Mouse (Mus musculus) ES-Bruce4 (cell line): ENCODE data around the gene Pde7b. TPM values are rescaled to one million over a fixed set of nuclear protein-coding genes. Genes with fewer than 3 reads are reported as not detected.

Experiments used
- H3K27ac ChIP-seq: 2 replicates; pipeline ENCODE4 v1.5.1; 2012; ENCODE audit warnings: low read length, inconsistent platforms; ENCODE audit not compliant: insufficient read depth
- H3K27me3 ChIP-seq: 2 replicates; pipeline ENCODE4 v1.6.1; 2012; ENCODE audit warnings: mild to moderate bottlenecking, low read length, inconsistent platforms; ENCODE audit not compliant: control insufficient read depth, poor library complexity, insufficient read depth, severe bottlenecking
- H3K36me3 ChIP-seq: 2 replicates; pipeline ENCODE4 v1.6.1; 2012; ENCODE audit warnings: inconsistent platforms, mild to moderate bottlenecking, low read length, moderate library complexity; ENCODE audit not compliant: control insufficient read depth, poor library complexity, insufficient read depth, severe bottlenecking
- H3K4me1 ChIP-seq: one replicate; pipeline ENCODE4 v1.8.1; 2011; ENCODE audit warnings: low read length; ENCODE audit not compliant: control insufficient read depth, insufficient read depth
- H3K4me3 ChIP-seq: 2 replicates; pipeline ENCODE4 v1.5.1; 2011; ENCODE audit warnings: low read depth, mild to moderate bottlenecking, low read length
- H3K9ac ChIP-seq: 2 replicates; pipeline ENCODE4 v1.6.1; 2012; ENCODE audit warnings: low read depth, mild to moderate bottlenecking, inconsistent platforms; ENCODE audit not compliant: poor library complexity, severe bottlenecking
- H3K9me3 ChIP-seq: replicated peaks from 2 replicates; pipeline ENCODE4 v1.6.1; 2012; ENCODE audit warnings: mild to moderate bottlenecking, low read length, inconsistent platforms; ENCODE audit not compliant: control insufficient read depth, poor library complexity, insufficient read depth, severe bottlenecking
- CTCF ChIP-seq: IDR thresholded peaks from one replicate; pipeline ENCODE4 v1.8.1; 2011; ENCODE audit warnings: low read depth, low read length
- EP300 ChIP-seq: IDR thresholded peaks from 2 replicates; pipeline ENCODE4 v1.6.1; 2011; ENCODE audit warnings: low read depth, low read length; ENCODE audit not compliant: insufficient read depth
- POLR2A ChIP-seq: IDR thresholded peaks from one replicate; pipeline ENCODE4 v1.8.1; 2011; ENCODE audit warnings: low read length; ENCODE audit not compliant: insufficient read depth
- polyA plus RNA-seq: library from polyadenylated mRNA; stranded (reverse); fragments of >200 nt; gene quantifications from 2 replicates; pipeline ENCODE4 v1.2.4, GENCODE M21; 2011; ENCODE audit warnings: low read depth; ENCODE audit not compliant: missing spikeins, insufficient read depth, insufficient read length

Pde7b gene
- polyA plus RNA-seq, 1 experiment: 0.18 TPM

- Histone ChIP-seq H3K9me3 (no peaks in the 10 kb centered on the region), H3K4me1 (no peaks in the 10 kb centered on the region), H3K27me3 (no peaks in the 10 kb centered on the region), H3K36me3 (no peaks in the 10 kb centered on the region), H3K4me3 (no peak overlapping the region), H3K27ac (no peak overlapping the region), H3K9ac (no peak overlapping the region)
- TF ChIP-seq EP300: no peak
- no peak for TF ChIP-seq POLR2A
- TF ChIP-seq CTCF: no peak
Measured at GRCm38 (mm10) chr10:20462596-20462995, 262.3 kb downstream of the Pde7b start.

DNA sequence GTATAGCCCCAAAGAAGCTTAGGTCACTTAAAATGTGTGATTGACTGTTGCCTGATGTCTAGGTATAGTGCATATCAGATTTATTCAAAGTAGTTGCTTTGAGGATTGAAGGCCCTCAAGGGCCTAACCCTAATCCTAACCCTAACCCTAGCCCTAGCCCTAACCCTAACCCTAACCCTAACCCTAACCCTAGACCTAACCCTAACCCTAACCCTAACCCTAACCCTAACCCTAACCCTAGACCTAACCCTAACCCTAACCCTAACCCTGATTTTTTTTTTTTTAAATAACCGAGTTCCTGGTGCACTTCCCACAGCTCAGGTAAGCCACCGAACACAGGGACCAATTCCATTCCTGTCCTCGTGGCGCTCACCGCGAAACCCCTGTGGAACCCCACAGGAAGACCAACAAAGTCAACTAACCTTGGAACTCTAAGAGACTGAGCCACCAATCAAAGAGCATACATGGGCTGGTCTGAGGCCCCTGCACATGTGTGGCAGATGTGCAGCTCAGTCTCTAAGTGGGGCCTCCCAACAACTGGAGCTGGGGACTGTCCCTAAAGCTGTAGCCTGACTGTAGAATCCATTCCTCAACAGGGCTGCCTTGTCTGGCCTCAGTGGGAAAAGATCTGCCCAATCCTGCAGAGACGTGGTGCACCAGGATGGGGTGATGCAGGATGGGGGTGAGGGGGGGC, 265.1 kb downstream of the Pde7b start:
- Histone ChIP-seq H3K9ac (no peak overlapping the region), H3K27me3 (no peaks in the 10 kb centered on the region), H3K9me3 (no peaks in the 10 kb centered on the region), H3K4me1 (no peaks in the 10 kb centered on the region), H3K36me3 (no peaks in the 10 kb centered on the region), H3K4me3 (no peak overlapping the region), H3K27ac (no peak overlapping the region)
- TF ChIP-seq POLR2A: no peak
- TF ChIP-seq EP300: no peak
- TF ChIP-seq CTCF: no peak

GRCm38 (mm10) chr10:20459160-20459559, 265.7 kb downstream of the Pde7b start:
- Histone ChIP-seq H3K36me3 (no peaks in the 10 kb centered on the region), H3K27ac (no peak overlapping the region), H3K27me3 (no peaks in the 10 kb centered on the region), H3K4me3 (no peak overlapping the region), H3K9me3 (no peaks in the 10 kb centered on the region), H3K9ac (no peak overlapping the region), H3K4me1 (no peaks in the 10 kb centered on the region)
- TF ChIP-seq CTCF (no peak), POLR2A (no peak), EP300 (no peak)

- no peak for TF ChIP-seq CTCF
- no peak for TF ChIP-seq EP300
- no peak for TF ChIP-seq POLR2A
- H3K27me3 ChIP-seq: no peaks in the 10 kb centered on the region
- H3K36me3 ChIP-seq: no peaks in the 10 kb centered on the region
- H3K9ac ChIP-seq: no peak overlapping the region
- H3K4me3 ChIP-seq: no peak overlapping the region
- H3K4me1 ChIP-seq: no peaks in the 10 kb centered on the region
- no peaks in the 10 kb centered on the region for H3K9me3 ChIP-seq
- no peak overlapping the region for H3K27ac ChIP-seq
Measured at GRCm38 (mm10) chr10:20454387-20455065, 270.4 kb downstream of the Pde7b start.

- Histone ChIP-seq H3K36me3 (no peaks in the 10 kb centered on the region), H3K4me3 (no peak overlapping the region), H3K27ac (no peak overlapping the region), H3K9me3 (no peaks in the 10 kb centered on the region), H3K4me1 (no peaks in the 10 kb centered on the region), H3K9ac (no peak overlapping the region), H3K27me3 (no peaks in the 10 kb centered on the region)
- no peak for TF ChIP-seq POLR2A
- TF ChIP-seq EP300: no peak
- no peak for TF ChIP-seq CTCF
Measured at GRCm38 (mm10) chr10:20437428-20437827, 287.4 kb downstream of the Pde7b start.

GRCm38 (mm10) chr10:20437021-20437420, 287.9 kb downstream of the Pde7b start:
- no peaks in the 10 kb centered on the region for H3K27me3 ChIP-seq
- no peak overlapping the region for H3K9ac ChIP-seq
- TF ChIP-seq POLR2A (no peak), CTCF (no peak), EP300 (no peak)
- H3K36me3 ChIP-seq: no peaks in the 10 kb centered on the region
- H3K4me3 ChIP-seq: no peak overlapping the region
- H3K27ac ChIP-seq: no peak overlapping the region
- H3K4me1 ChIP-seq: no peaks in the 10 kb centered on the region
- no peaks in the 10 kb centered on the region for H3K9me3 ChIP-seq
